Mouse (Mus musculus) limb, embryonic 14.5 days (tissue): ENCODE results near the gene Ncam2. TPM values are rescaled to one million over a fixed set of nuclear protein-coding genes. Genes with fewer than 3 reads are reported as not detected.
A peak's percentile ranks its signal among the peaks of the same experiment; 100 is the strongest.

ENCODE experiments used
- ATAC-seq: fragments of 200-750 bp; cut with Nextera tagmentation; 2 replicates; pipeline ENCODE4 v1.8.0; 2017; ENCODE audit warnings: low read depth, moderate number of reproducible peaks, moderate TSS enrichment; ENCODE audit not compliant: low FRiP score
- DNase-seq: peaks from one replicate; pipeline ENCODE4 v3.0.0-alpha.2; 2015; ENCODE audit warnings: low spot score
- H3K27ac ChIP-seq: fragments of 300-500 bp; sonication (generic); replicated peaks from 2 replicates; pipeline ENCODE4 v1.5.1; 2014; ENCODE audit warnings: low read depth, mild to moderate bottlenecking, low read length, moderate library complexity, mixed read lengths
- H3K27me3 ChIP-seq: fragments of 300-500 bp; sonication (generic); 2 replicates; pipeline ENCODE4 v1.6.1; 2014; ENCODE audit warnings: low read length, mixed read lengths; ENCODE audit not compliant: control insufficient read depth, insufficient read depth
- H3K36me3 ChIP-seq: fragments of 300-500 bp; sonication (generic); 2 replicates; pipeline ENCODE4 v1.6.1; 2014; ENCODE audit warnings: mild to moderate bottlenecking, low read length, moderate library complexity, mixed read lengths; ENCODE audit not compliant: control insufficient read depth, insufficient read depth
- H3K4me1 ChIP-seq: fragments of 300-500 bp; sonication (generic); 2 replicates; pipeline ENCODE4 v1.6.1; 2014; ENCODE audit warnings: antibody characterized with exemption, low read length, mixed read lengths; ENCODE audit not compliant: control insufficient read depth, insufficient read depth
- H3K4me2 ChIP-seq: fragments of 300-500 bp; sonication (generic); replicated peaks from 2 replicates; pipeline ENCODE4 v1.6.1; 2014; ENCODE audit warnings: low read depth, mild to moderate bottlenecking, low read length, moderate library complexity; ENCODE audit not compliant: severe bottlenecking
- H3K4me3 ChIP-seq: fragments of 300-500 bp; sonication (generic); replicated peaks from 2 replicates; pipeline ENCODE4 v1.5.1; 2014; ENCODE audit warnings: low read length
- H3K9ac ChIP-seq: fragments of 300-500 bp; sonication (generic); 2 replicates; pipeline ENCODE4 v1.6.1; 2014; ENCODE audit warnings: mild to moderate bottlenecking, low read depth, low read length, moderate library complexity; ENCODE audit not compliant: severe bottlenecking
- H3K9me3 ChIP-seq: fragments of 300-500 bp; sonication (generic); 2 replicates; pipeline ENCODE4 v1.6.1; 2016; ENCODE audit warnings: low read length; ENCODE audit not compliant: control insufficient read depth
- POLR2A ChIP-seq: fragments of 200-500 bp; IDR thresholded peaks from 2 replicates; pipeline ENCODE4 v1.8.0; 2012; ENCODE audit warnings: inconsistent platforms, mild to moderate bottlenecking, moderate library complexity, borderline replicate concordance; ENCODE audit not compliant: insufficient read depth, insufficient read length; ENCODE audit errors: extremely low read depth
- WGBS: fragments of 180-500 bp; shearing (Covaris S2); extraction: QIAGEN DNeasy Blood & Tissue Kit; methylation state at CpG from one replicate; pipeline ENCODE4 v1.1.7; 2014; 5-methylcytosine and 5-hydroxymethylcytosine counted together
- polyA plus RNA-seq, 2 experiments: library from polyadenylated mRNA; depleted of rRNA in 1 of 2; stranded (reverse) in 1 of 2; unstranded in 1 of 2; fragments of >200 nt; fragmentation: Nextera tagmentation in 1 of 2; extraction: Ambion mirVana in 1 of 2; gene quantifications; 2 replicates each; pipeline versions ENCODE4 v1.2.1 to v1.2.3; 2012 to 2014

The Ncam2 gene
- polyA plus RNA-seq, 2 experiments: 1.6 to 2.2 TPM

- DNase-seq: no peak
- Histone ChIP-seq H3K27me3 (no peaks in the 10 kb centered on the region), H3K27ac (no peak overlapping the region), H3K9me3 (no peaks in the 10 kb centered on the region), H3K4me2 (no peak overlapping the region), H3K36me3 (no peaks in the 10 kb centered on the region), H3K4me3 (no peak overlapping the region), H3K4me1 (no peaks in the 10 kb centered on the region), H3K9ac (no peak overlapping the region)
- WGBS: 79% methylated on average over 3 of the region's 3 CpGs
- no peak for TF ChIP-seq POLR2A
- ATAC-seq: no peak
Measured at GRCm38 (mm10) chr16:81536230-81536629, 335.7 kb downstream of the Ncam2 start.

- DNase-seq: no peak
Measured at GRCm38 (mm10) chr16:81587565-81588107, 387.1 kb downstream of the Ncam2 start.

GRCm38 (mm10) chr16:81623276-81623675 lies 422.8 kb downstream of the Ncam2 start:
- Histone ChIP-seq H3K9me3 (no peaks in the 10 kb centered on the region), H3K9ac (no peak overlapping the region), H3K4me1 (no peaks in the 10 kb centered on the region), H3K4me2 (no peak overlapping the region), H3K36me3 (no peaks in the 10 kb centered on the region), H3K27me3 (no peaks in the 10 kb centered on the region), H3K4me3 (no peak overlapping the region), H3K27ac (no peak overlapping the region)
- WGBS: 47% methylated on average over 6 of the region's 6 CpGs
- no peak for TF ChIP-seq POLR2A
- ATAC-seq (no peak), DNase-seq (peak; percentile 67)

More at GRCm38 (mm10) chr16:81587565-81588107, 387.1 kb downstream of the Ncam2 start:
- H3K4me2 ChIP-seq: no peak overlapping the region
- no peak overlapping the region for H3K4me3 ChIP-seq
- WGBS: 79% methylated on average over 4 of the region's 4 CpGs
- H3K27ac ChIP-seq: no peak overlapping the region
- no peaks in the 10 kb centered on the region for H3K4me1 ChIP-seq
- no peaks in the 10 kb centered on the region for H3K36me3 ChIP-seq
- no peak for TF ChIP-seq POLR2A
- H3K9me3 ChIP-seq: no peaks in the 10 kb centered on the region
- no peak overlapping the region for H3K9ac ChIP-seq
- no peaks in the 10 kb centered on the region for H3K27me3 ChIP-seq
- ATAC-seq: no peak

- H3K9me3 ChIP-seq: no peaks in the 10 kb centered on the region
- no peak for ATAC-seq
- H3K27me3 ChIP-seq: no peaks in the 10 kb centered on the region
- no peak for TF ChIP-seq POLR2A
- no peak overlapping the region for H3K27ac ChIP-seq
- no peaks in the 10 kb centered on the region for H3K4me1 ChIP-seq
- no peak overlapping the region for H3K4me2 ChIP-seq
- H3K4me3 ChIP-seq: no peak overlapping the region
- no peaks in the 10 kb centered on the region for H3K36me3 ChIP-seq
- H3K9ac ChIP-seq: no peak overlapping the region
- DNase-seq: no peak
- WGBS: 73% methylated on average over 4 of the region's 4 CpGs
Measured at GRCm38 (mm10) chr16:81623776-81624175, 423.3 kb downstream of the Ncam2 start.

GRCm38 (mm10) chr16:81650286-81650685 lies 449.8 kb downstream of the Ncam2 start:
- ATAC-seq (no peak), DNase-seq (no peak)
- H3K4me3 ChIP-seq: no peak overlapping the region
- 75% methylated on average over 3 of the region's 3 CpGs for WGBS
- H3K4me1 ChIP-seq: no peaks in the 10 kb centered on the region
- H3K36me3 ChIP-seq: no peaks in the 10 kb centered on the region
- no peaks in the 10 kb centered on the region for H3K27me3 ChIP-seq
- H3K9ac ChIP-seq: no peak overlapping the region
- H3K27ac ChIP-seq: no peak overlapping the region
- H3K9me3 ChIP-seq: no peaks in the 10 kb centered on the region
- no peak for TF ChIP-seq POLR2A
- no peak overlapping the region for H3K4me2 ChIP-seq

GRCm38 (mm10) chr16:81651550-81651949 lies 451.1 kb downstream of the Ncam2 start:
- Histone ChIP-seq H3K9me3 (no peaks in the 10 kb centered on the region), H3K36me3 (no peaks in the 10 kb centered on the region), H3K4me2 (no peak overlapping the region), H3K9ac (no peak overlapping the region), H3K27me3 (no peaks in the 10 kb centered on the region), H3K4me1 (no peaks in the 10 kb centered on the region), H3K4me3 (no peak overlapping the region), H3K27ac (no peak overlapping the region)
- peak; percentile 14 for DNase-seq
- no peak for TF ChIP-seq POLR2A
- ATAC-seq: no peak
- WGBS: 42% methylated on average over 1 of the region's 1 CpGs
